Mouse (Mus musculus): Measurements from ENCODE around the gene Cry2. TPM values are rescaled to one million over a fixed set of nuclear protein-coding genes. Genes with fewer than 3 reads are reported as not detected.
A peak's percentile ranks its signal among the peaks of the same experiment; 100 is the strongest.

The Cry2 gene
- polyA plus RNA-seq, 1 experiment from 2014 or later: 47.9 TPM

- H3K4me3 ChIP-seq: peak within 1 kb of the TSS; percentile 91
- H3K9me3 ChIP-seq: no peaks in the 10 kb centered on the region
- 2% methylated on average over 34 of the region's 34 CpGs for WGBS
- peak within 1 kb of the TSS; percentile 77 for H3K27ac ChIP-seq (replicated peaks)
- peak within 1 kb of the TSS; percentile 96 for H3K4me2 ChIP-seq
- peak; percentile 46 for ATAC-seq (ENCODE audit: low FRiP score, low read depth)
- H3K36me3 ChIP-seq: no peaks in the 10 kb centered on the region
- peaks cover 7% of the 10 kb centered on the region; the same call in 1 of the 2 replicates for H3K27me3 ChIP-seq
- peak within 1 kb of the TSS; percentile 72 for H3K9ac ChIP-seq
- H3K4me1 ChIP-seq (replicated peaks): peaks cover 48% of the 10 kb centered on the region
These were observed 26.3 kb upstream of the Cry2 start, which contains the start of gene Slc35c1 for GRCm38 (mm10) chr2:92459921-92460707. Gene Slc35c1 (minus strand): TSS chr2:92460538.

GRCm38 (mm10) chr2:92459141-92459920 lies 25.5 kb upstream of the Cry2 start:
- peak overlapping the region; percentile 72 for H3K9ac ChIP-seq
- peak overlapping the region; percentile 77 for H3K27ac ChIP-seq (replicated peaks)
- H3K9me3 ChIP-seq: no peaks in the 10 kb centered on the region
- WGBS: under 1% methylated on average over 54 of the region's 55 CpGs
- peak; percentile 89 for ATAC-seq (ENCODE audit: low FRiP score, low read depth)
- peaks cover 7% of the 10 kb centered on the region; the same call in 1 of the 2 replicates for H3K27me3 ChIP-seq
- peaks cover 52% of the 10 kb centered on the region for H3K4me1 ChIP-seq (replicated peaks)
- 0 out of 2 replicates have a peak, but pooled peaks cover 2% of the 10 kb centered on the region for H3K36me3 ChIP-seq
- peak overlapping the region; percentile 96 for H3K4me2 ChIP-seq
- H3K4me3 ChIP-seq: peak overlapping the region; percentile 91

GRCm38 (mm10) chr2:92458481-92458880 lies 24.6 kb upstream of the Cry2 start:
- 69% methylated on average over 13 of the region's 13 CpGs for WGBS
- Histone ChIP-seq H3K27me3 (peaks cover 7% of the 10 kb centered on the region; the same call in 1 of the 2 replicates), H3K4me2 (peak overlapping the region; percentile 96), H3K4me1 (replicated peaks) (peaks cover 52% of the 10 kb centered on the region), H3K36me3 (peaks cover 10% of the 10 kb centered on the region; the same call in 1 of the 2 replicates), H3K4me3 (peak overlapping the region; percentile 91), H3K27ac (replicated peaks) (peak overlapping the region; percentile 77; the same call in 1 of the 2 replicates), H3K9me3 (no peaks in the 10 kb centered on the region), H3K9ac (peak overlapping the region; percentile 72)
- no peak; the same call in 1 of the 2 replicates for ATAC-seq (ENCODE audit: low FRiP score, low read depth)

GRCm38 (mm10) chr2:92456970-92457530 lies 23.2 kb upstream of the Cry2 start:
- 79% methylated on average over 8 of the region's 8 CpGs for WGBS
- no peak overlapping the region for H3K4me3 ChIP-seq
- H3K4me1 ChIP-seq (replicated peaks): peaks cover 52% of the 10 kb centered on the region

GRCm38 (mm10) chr2:92455704-92456103 lies 21.9 kb upstream of the Cry2 start:
- Histone ChIP-seq H3K4me3 (no peak overlapping the region), H3K9me3 (no peaks in the 10 kb centered on the region), H3K27me3 (no peaks in the 10 kb centered on the region), H3K9ac (no peak overlapping the region), H3K4me1 (replicated peaks) (peaks cover 51% of the 10 kb centered on the region), H3K4me2 (no peak overlapping the region), H3K27ac (replicated peaks) (no peak overlapping the region), H3K36me3 (peaks cover 17% of the 10 kb centered on the region; the same call in 1 of the 2 replicates)
- 14% methylated on average over 2 of the region's 3 CpGs for WGBS
- no peak for ATAC-seq (ENCODE audit: low FRiP score, low read depth)

More at GRCm38 (mm10) chr2:92456970-92457530, 23.2 kb upstream of the Cry2 start:
- peak overlapping the region; percentile 96 for H3K4me2 ChIP-seq
- no peak for ATAC-seq (ENCODE audit: low FRiP score, low read depth)
- peaks cover 7% of the 10 kb centered on the region; the same call in 1 of the 2 replicates for H3K27me3 ChIP-seq
- H3K27ac ChIP-seq (replicated peaks): no peak overlapping the region
- H3K9ac ChIP-seq: no peak overlapping the region
- no peaks in the 10 kb centered on the region for H3K9me3 ChIP-seq
- H3K36me3 ChIP-seq: peaks cover 17% of the 10 kb centered on the region; the same call in 1 of the 2 replicates

- H3K9ac ChIP-seq: no peak overlapping the region
- WGBS: 93% methylated on average over 11 of the region's 11 CpGs
- peaks cover 17% of the 10 kb centered on the region; the same call in 1 of the 2 replicates for H3K36me3 ChIP-seq
- no peak for ATAC-seq (ENCODE audit: low FRiP score, low read depth)
- no peaks in the 10 kb centered on the region for H3K9me3 ChIP-seq
- no peak overlapping the region for H3K4me3 ChIP-seq
- H3K4me1 ChIP-seq (replicated peaks): peaks cover 44% of the 10 kb centered on the region
- H3K27ac ChIP-seq (replicated peaks): no peak overlapping the region
- no peak overlapping the region for H3K4me2 ChIP-seq
- no peaks in the 10 kb centered on the region for H3K27me3 ChIP-seq
These were observed 20.3 kb upstream of the Cry2 start for GRCm38 (mm10) chr2:92454166-92454565.

GRCm38 (mm10) chr2:92451126-92451525 lies 17.3 kb upstream of the Cry2 start:
- Histone ChIP-seq H3K9me3 (no peaks in the 10 kb centered on the region), H3K27me3 (no peaks in the 10 kb centered on the region), H3K36me3 (peaks cover 17% of the 10 kb centered on the region; the same call in 1 of the 2 replicates), H3K4me2 (no peak overlapping the region), H3K9ac (no peak overlapping the region), H3K4me1 (replicated peaks) (peaks cover 13% of the 10 kb centered on the region), H3K4me3 (no peak overlapping the region), H3K27ac (replicated peaks) (no peak overlapping the region)
- no peak for ATAC-seq (ENCODE audit: low FRiP score, low read depth)
- WGBS: 89% methylated on average over 3 of the region's 3 CpGs

- Histone ChIP-seq H3K4me1 (replicated peaks) (0 out of 2 replicates have a peak, but pooled peaks cover 4% of the 10 kb centered on the region), H3K27ac (replicated peaks) (no peak overlapping the region), H3K4me3 (no peak overlapping the region), H3K27me3 (no peaks in the 10 kb centered on the region), H3K36me3 (no peaks in the 10 kb centered on the region), H3K9me3 (no peaks in the 10 kb centered on the region), H3K9ac (no peak overlapping the region), H3K4me2 (no peak overlapping the region)
- 72% methylated on average over 7 of the region's 7 CpGs for WGBS
- ATAC-seq (ENCODE audit: low FRiP score, low read depth): no peak
These were observed 13.4 kb upstream of the Cry2 start for GRCm38 (mm10) chr2:92447121-92447740.

GRCm38 (mm10) chr2:92446656-92447055 lies 12.8 kb upstream of the Cry2 start:
- Histone ChIP-seq H3K4me2 (no peak overlapping the region), H3K9ac (no peak overlapping the region), H3K36me3 (no peaks in the 10 kb centered on the region), H3K4me1 (replicated peaks) (0 out of 2 replicates have a peak, but pooled peaks cover 4% of the 10 kb centered on the region), H3K27me3 (no peaks in the 10 kb centered on the region), H3K27ac (replicated peaks) (no peak overlapping the region), H3K9me3 (no peaks in the 10 kb centered on the region), H3K4me3 (no peak overlapping the region)
- 70% methylated on average over 8 of the region's 8 CpGs for WGBS
- no peak for ATAC-seq (ENCODE audit: low FRiP score, low read depth)

GRCm38 (mm10) chr2:92445890-92446289 lies 12.0 kb upstream of the Cry2 start:
- H3K27ac ChIP-seq (replicated peaks): no peak overlapping the region
- H3K4me1 ChIP-seq (replicated peaks): 0 out of 2 replicates have a peak, but pooled peaks cover 4% of the 10 kb centered on the region
- H3K9me3 ChIP-seq: no peaks in the 10 kb centered on the region
- no peak overlapping the region for H3K9ac ChIP-seq
- no peaks in the 10 kb centered on the region for H3K36me3 ChIP-seq
- no peaks in the 10 kb centered on the region for H3K27me3 ChIP-seq
- no peak overlapping the region for H3K4me3 ChIP-seq
- ATAC-seq (ENCODE audit: low FRiP score, low read depth): no peak
- 48% methylated on average over 9 of the region's 9 CpGs for WGBS
- no peak overlapping the region for H3K4me2 ChIP-seq

GRCm38 (mm10) chr2:92444376-92444775 lies 10.5 kb upstream of the Cry2 start:
- Histone ChIP-seq H3K27me3 (no peaks in the 10 kb centered on the region), H3K4me2 (no peak overlapping the region), H3K4me3 (no peak overlapping the region), H3K27ac (replicated peaks) (no peak overlapping the region), H3K9ac (no peak overlapping the region), H3K4me1 (replicated peaks) (0 out of 2 replicates have a peak, but pooled peaks cover 4% of the 10 kb centered on the region), H3K36me3 (no peaks in the 10 kb centered on the region), H3K9me3 (no peaks in the 10 kb centered on the region)
- ATAC-seq (ENCODE audit: low FRiP score, low read depth): no peak
- 57% methylated on average over 4 of the region's 4 CpGs for WGBS
